Mouse (Mus musculus) T-helper 1 cell (primary cell): ENCODE results near the gene Zfp90.

Source experiments
- in situ Hi-C: fragments of 300-600 bp; cut with MboI, MseI; formaldehyde crosslinking; loops from one replicate; pipeline ENCODE4 v1.15.1; 2025; ENCODE audit warnings: high pct_unique_total_duplicates

The Zfp90 gene

DNA sequence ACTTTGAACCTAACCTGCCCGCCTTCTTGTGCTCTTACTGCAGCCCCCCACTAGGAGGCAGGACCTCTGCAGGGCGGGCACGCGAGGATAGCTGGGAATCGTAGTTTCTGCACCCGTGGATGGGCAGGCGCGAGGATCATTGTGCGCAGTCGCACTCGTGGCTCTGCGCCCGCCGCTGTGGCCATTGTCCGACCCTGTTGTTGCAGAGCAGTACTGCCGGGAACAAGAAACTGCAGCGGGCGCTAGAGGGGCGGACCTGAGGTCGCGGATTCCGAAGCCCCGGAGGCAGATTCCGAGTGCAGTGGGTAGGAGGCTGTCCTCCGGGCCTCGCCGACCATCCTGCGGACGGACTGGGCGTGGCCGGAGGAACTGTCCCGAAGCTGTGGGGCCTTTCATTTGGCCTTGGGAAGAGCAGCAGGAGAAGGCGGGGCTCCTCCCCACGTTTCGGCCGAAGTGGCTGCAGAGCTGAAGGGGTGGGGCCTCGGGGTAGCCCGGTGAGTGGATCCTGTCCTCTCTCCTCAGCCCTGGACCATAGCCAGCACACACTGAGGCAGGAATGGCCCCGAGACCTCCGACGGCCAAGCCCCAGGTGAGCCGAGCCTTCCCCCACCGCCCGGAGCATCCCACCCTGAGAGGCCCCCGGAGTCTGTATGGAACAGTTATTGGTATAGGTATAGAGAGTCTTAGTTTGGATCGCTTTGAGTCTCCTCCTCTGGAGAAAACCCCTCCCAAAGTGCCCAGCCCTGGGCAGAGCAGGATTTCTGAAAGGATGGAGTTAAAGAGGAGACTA, at the start of gene Zfp90:
Zfp90 (plus strand) TSS at position 146 of the 790 bp plus-strand sequence.
- in situ Hi-C loops = loop anchor here (5.0 to 10.0 kb wide), 2 partner anchors 112 to 239 kb away; no protein-coding TSS in a partner anchor

DNA sequence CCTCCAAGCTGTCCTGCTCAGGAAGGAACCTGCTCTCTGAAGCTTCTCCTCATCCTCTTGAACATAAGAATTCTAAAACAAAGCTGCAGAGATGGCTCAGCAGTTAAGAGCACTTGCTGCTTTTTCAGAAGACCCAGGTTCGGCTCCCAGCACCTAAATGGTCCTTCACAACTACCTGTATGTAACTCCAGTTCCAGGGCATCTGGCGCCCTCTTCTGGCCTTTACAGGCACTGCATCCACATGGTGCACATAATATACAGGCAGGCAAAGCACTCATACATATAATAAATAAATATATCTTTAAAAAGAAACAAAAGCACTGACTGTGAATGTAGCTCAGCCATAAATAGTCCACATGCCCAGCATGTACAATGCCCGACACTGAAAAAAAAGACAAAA, 46.6 kb upstream of the Zfp90 start:
- in situ Hi-C loops = no loop called here

- in situ Hi-C loops = no loop called here
These were observed 46.1 kb upstream of the Zfp90 start for GRCm38 (mm10) chr8:106369069-106369468.

GRCm38 (mm10) chr8:106375957-106376356, 39.2 kb upstream of the Zfp90 start:
- in situ Hi-C loops = no loop called here

DNA sequence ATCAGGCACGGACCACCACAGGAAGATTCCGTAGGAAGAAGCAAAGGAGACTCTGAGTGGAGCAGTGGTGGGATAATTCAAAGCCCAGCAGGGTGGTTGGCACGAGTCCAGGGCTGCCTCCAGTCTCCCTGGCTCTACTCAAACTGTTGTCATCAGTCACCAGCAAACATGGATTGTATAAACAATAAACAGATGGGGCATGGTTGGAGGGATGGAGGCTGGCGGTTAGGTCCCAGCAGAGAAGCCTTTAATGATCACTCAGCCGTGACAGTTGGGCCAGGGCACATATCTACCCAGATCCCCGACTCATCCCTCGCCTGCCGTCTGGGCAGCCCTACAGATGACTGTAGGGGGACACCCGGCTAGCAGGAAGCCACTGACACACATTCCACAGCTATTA, 38.3 kb upstream of the Zfp90 start:
- in situ Hi-C loops = no loop called here

- in situ Hi-C loops = no loop called here
These were observed 36.6 kb upstream of the Zfp90 start for GRCm38 (mm10) chr8:106378501-106379048.

- in situ Hi-C loops = no loop called here
These were observed 35.8 kb upstream of the Zfp90 start for GRCm38 (mm10) chr8:106379357-106379756.

DNA sequence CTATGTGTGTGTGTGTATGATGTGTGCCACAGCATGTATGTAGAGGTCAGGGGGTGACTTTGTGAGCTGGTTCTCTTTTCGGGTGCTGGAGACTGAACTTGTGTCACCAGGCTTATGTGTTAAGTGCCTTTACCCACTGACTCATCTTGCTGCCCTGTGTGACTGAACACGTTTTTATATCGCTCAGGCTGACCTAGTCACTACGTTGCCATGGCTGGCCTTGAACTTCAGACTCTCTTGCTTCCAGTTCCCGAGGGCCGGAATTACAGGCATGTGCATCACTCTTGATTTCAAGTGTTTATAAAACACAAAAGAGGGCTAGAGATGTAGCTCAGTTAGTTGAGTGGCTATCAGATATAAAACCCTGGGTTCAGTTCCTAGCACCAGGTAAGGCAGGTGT, 34.1 kb upstream of the Zfp90 start:
- in situ Hi-C loops = loop anchor here (10.0 kb wide), 1 partner anchor 1646 kb away; the partner anchor contains the start of gene Ces2a

- in situ Hi-C loops = loop anchor here (10.0 kb wide), 1 partner anchor 1653 kb away; the partner anchor contains the start of gene Ces2a
These were observed 27.2 kb upstream of the Zfp90 start for GRCm38 (mm10) chr8:106387801-106388415.

GRCm38 (mm10) chr8:106394493-106394892, 20.6 kb upstream of the Zfp90 start:
- in situ Hi-C loops = no loop called here

DNA sequence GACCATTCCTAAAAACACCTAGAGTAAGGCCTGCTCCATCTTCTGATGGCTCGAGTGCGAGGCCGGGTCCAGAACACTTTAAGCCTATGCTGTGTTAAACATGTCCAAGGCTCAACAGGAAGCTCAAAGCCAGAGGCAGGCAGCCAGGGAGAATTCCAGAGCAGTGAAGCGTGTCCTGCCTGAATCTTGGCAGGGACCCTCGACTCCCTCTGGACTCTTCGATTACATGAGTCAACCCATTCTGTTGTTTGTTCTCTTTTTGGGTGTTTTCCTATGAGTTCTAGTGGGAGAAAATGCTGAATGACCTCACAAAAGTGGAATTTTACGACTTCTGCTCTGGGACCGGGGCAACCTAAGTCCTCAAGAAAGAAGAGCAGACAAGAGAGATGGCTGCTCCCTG, 15.4 kb upstream of the Zfp90 start:
- in situ Hi-C loops = no loop called here

DNA sequence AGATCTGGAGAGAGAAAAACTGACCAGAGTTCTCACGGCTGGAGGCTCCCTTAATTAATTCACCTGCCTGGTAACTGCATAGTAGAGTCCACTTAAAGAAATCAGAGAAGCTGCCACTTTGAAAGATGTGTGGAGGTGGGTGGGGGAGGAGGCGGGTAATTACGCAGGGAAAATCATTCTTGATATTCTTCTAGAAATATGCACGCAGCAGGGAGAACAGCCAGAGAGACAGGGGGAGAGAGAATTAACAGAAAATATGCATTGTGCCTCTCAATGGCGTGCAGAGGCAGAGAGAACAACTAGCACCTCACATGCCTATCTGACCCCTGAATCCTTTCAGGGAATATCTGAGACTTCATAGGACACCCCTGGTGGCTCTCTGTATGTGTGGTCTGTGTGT, 14.9 kb upstream of the Zfp90 start:
- in situ Hi-C loops = no loop called here

DNA sequence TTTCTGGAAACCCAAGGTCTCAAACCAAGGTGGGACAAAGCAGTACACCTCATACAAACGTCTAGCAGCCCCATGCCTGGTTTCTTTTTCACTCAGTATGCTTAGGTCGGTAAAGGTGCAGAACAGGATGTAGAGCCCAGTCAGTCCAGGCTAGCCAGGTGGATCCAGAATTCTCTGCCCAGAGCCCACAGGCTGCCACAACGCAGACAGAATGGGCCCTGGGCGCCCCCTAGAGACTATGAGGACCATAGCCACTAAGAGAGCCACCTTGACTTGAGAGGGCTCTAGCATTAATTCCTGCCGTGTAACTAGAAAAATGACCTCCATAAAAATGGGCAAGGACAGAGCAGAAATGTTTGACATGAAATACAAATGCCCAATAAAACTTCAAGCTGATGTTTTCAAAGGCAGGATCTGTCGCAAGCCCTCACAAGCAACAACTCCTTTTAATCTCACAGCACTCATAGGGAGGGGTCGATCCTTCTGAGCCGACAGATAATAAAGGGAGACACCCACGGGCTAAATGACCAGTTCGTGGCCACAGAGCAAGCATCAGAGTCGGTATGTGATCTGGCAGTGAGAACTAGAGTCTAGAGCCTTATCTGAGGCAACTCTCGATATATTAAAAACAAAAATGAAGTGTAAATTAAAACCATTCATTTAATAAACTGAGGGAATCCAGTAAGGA, 11.7 kb upstream of the Zfp90 start:
- in situ Hi-C loops = no loop called here

GRCm38 (mm10) chr8:106404825-106405224, 10.3 kb upstream of the Zfp90 start:
- in situ Hi-C loops = no loop called here

DNA sequence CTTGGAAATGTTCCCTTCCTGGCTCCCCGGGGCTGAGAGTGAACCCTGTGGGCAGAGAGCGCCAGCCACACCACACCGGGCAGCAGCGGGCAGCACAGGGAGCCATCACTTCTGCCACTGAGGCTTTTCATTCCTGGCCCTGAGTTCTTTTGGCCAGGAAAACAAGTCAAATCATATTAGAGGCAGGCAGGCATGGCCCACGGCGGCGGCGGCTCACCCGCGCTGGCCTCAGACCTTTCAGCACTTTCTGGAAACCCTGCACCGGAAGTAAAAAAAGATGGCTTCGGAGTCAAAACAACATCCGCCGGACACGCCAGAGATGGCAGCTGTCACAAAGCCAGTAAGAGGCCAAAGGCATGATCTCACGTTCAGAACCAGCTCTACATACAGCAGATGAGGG, 9.3 kb upstream of the Zfp90 start:
- in situ Hi-C loops = no loop called here

GRCm38 (mm10) chr8:106410055-106410454, 5.1 kb upstream of the Zfp90 start:
- in situ Hi-C loops = loop anchor here (10.0 kb wide), 1 partner anchor 245 kb away; no protein-coding TSS in a partner anchor

- in situ Hi-C loops = loop anchor here (10.0 kb wide), 1 partner anchor 244 kb away; no protein-coding TSS in a partner anchor
These were observed 4.6 kb upstream of the Zfp90 start for GRCm38 (mm10) chr8:106410564-106410963.

GRCm38 (mm10) chr8:106411783-106412451, 3.2 kb upstream of the Zfp90 start:
- in situ Hi-C loops = loop anchor here (10.0 kb wide), 1 partner anchor 243 kb away; no protein-coding TSS in a partner anchor

DNA sequence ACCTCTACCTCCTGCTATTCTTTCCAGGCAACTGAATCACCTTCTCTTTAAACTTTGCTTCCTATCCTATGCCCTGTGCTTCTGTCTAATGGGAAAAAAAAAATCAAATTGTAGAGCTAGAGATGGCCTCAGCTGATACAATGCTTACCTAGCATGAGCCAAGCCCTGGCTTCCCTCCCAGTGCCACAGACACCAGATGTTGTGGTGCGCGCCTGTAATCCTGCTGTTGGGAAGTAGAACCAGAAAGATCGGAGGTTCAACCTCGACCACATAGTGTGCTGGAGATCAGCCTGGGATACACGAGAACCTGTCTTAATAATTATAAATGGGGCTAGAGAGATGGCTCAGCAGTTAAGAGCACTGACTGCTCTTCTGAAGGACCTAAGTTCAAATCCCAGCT, 2.6 kb downstream of the Zfp90 start:
- in situ Hi-C loops = loop anchor here (5.0 to 10.0 kb wide), 2 partner anchors 110 to 237 kb away; no protein-coding TSS in a partner anchor

GRCm38 (mm10) chr8:106431088-106431487, 16.0 kb downstream of the Zfp90 start:
- in situ Hi-C loops = loop anchor here (5.0 kb wide), 1 partner anchor 216 kb away; no protein-coding TSS in a partner anchor

GRCm38 (mm10) chr8:106431952-106432351, 16.8 kb downstream of the Zfp90 start:
- in situ Hi-C loops = loop anchor here (5.0 kb wide), 1 partner anchor 215 kb away; no protein-coding TSS in a partner anchor
